Mouse (Mus musculus): ENCODE measurements around the gene Pnpla2. TPM values are rescaled to one million over a fixed set of nuclear protein-coding genes. Genes with fewer than 3 reads are reported as not detected.
A peak's percentile ranks its signal among the peaks of the same experiment; 100 is the strongest.

Gene Pnpla2
- polyA plus RNA-seq, 1 experiment from 2014 or later = 17.6 TPM

DNA sequence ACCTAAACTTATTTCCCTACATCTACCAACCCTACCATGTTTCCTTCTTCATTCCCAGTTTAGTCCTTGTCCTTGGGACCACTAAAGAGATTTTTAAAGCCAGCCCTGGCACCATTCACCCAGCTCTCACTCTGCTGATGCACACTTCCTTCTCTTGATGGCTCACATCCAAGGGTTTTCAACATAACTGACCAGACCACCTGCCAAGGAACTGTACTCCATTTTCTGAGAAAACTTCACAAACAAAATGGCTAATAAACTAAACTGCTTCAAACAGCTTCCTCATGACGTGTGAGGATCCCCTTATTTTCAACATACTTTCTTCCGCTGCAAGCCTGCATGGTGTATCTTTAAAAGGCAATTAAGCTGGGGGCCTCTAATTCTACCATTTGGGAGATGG is 1.4 kb upstream of the Pnpla2 start:
- ATAC-seq (ENCODE audit: insufficient read depth, low FRiP score, low TSS enrichment) (no peak), DNase-seq (ENCODE audit: low spot score) (no peak)
- Histone ChIP-seq H3K4me3 (ENCODE audit: low read depth, low read length) (no peak overlapping the region), H3K27ac (ENCODE audit: low read depth, low read length) (no peak overlapping the region), H3K4me2 (ENCODE audit: low read depth) (no peak overlapping the region), H3K27me3 (ENCODE audit: control insufficient read depth, insufficient read depth, low read length) (no peaks in the 10 kb centered on the region), H3K36me3 (ENCODE audit: control insufficient read depth, insufficient read depth, low read length) (peaks cover 9% of the 10 kb centered on the region), H3K9me3 (ENCODE audit: control insufficient read depth, low read length) (no peaks in the 10 kb centered on the region), H3K9ac (ENCODE audit: low read length) (no peak overlapping the region), H3K4me1 (ENCODE audit: control insufficient read depth, insufficient read depth, low read length) (peaks cover 9% of the 10 kb centered on the region)
- WGBS = 79% methylated on average over 2 of the region's 2 CpGs

DNA sequence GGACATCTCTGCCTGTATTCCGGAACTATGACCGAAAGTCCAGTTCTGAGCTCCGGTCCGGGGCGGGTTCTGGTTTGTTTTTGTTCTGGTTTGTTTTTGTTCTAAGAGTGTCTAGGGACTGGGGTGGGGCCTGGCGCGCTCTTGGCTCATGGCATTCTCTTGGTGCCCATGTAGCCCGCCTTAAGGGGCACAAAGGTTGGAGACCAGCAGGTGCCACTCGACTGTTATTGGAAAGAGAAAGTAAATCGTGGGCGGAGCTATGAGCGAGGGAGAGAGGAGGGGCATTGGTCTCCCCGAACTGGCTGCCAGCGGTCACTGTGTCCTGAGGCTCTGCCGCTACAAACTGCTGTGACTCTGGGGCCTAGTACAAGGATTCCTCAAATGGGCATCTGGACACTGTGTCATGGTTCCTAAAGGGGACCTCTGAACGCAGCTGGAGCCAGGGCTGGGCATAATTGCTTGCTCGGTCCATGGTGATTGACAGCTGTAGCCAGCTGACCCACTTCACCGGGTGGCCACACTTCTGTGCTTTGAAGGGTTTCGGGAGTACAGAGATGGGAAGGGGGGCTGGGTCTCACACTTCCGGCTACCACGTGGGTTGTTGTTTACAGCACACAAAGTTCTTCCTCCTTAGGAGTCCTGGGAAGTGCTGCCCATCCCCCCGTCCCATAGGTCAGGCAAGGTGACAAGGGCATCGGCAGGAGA is 764 bp downstream of the Pnpla2 start:
- Histone ChIP-seq H3K27me3 (ENCODE audit: control insufficient read depth, insufficient read depth, low read length) (peaks cover 11% of the 10 kb centered on the region), H3K9me3 (ENCODE audit: control insufficient read depth, low read length) (no peaks in the 10 kb centered on the region), H3K27ac (ENCODE audit: low read depth, low read length) (peak overlapping the region; percentile 67; the same call in 1 of the 2 replicates), H3K36me3 (ENCODE audit: control insufficient read depth, insufficient read depth, low read length) (peaks cover 5% of the 10 kb centered on the region), H3K9ac (ENCODE audit: low read length) (peak overlapping the region; percentile 62), H3K4me2 (ENCODE audit: low read depth) (peak overlapping the region; percentile 66), H3K4me1 (ENCODE audit: control insufficient read depth, insufficient read depth, low read length) (peaks cover 6% of the 10 kb centered on the region), H3K4me3 (ENCODE audit: low read depth, low read length) (peak overlapping the region; percentile 46)
- DNase-seq (ENCODE audit: low spot score) = peak; percentile 47
- 2% methylated on average over 23 of the region's 23 CpGs for WGBS
- ATAC-seq (ENCODE audit: insufficient read depth, low FRiP score, low TSS enrichment) = peak; percentile 17; the same call in 1 of the 2 replicates

DNA sequence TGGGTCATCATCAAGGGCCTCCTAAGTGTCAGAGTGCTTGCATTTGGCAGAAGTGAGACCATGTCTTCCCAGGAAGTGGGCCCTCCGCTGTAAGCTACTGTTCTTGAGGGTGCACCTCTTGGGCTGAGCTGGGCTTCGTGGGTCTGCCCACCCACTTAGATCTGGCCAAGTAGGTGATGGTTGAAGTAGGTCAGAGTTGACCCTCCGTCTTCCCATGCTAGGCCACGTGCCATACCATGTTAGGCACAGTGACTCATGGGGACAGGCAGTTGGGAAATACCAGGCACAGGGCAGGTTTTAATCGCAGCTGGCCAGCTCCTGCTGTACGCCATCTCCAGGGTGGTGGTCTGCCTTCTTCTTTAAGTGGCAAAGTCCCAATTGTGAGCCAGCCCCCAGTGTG is 1.7 kb downstream of the Pnpla2 start:
- peaks cover 21% of the 10 kb centered on the region for H3K27me3 ChIP-seq (ENCODE audit: control insufficient read depth, insufficient read depth, low read length)
- H3K4me1 ChIP-seq (ENCODE audit: control insufficient read depth, insufficient read depth, low read length) = peaks cover 7% of the 10 kb centered on the region
- H3K9me3 ChIP-seq (ENCODE audit: control insufficient read depth, low read length) = no peaks in the 10 kb centered on the region
- no peak for DNase-seq (ENCODE audit: low spot score)
- no peak overlapping the region for H3K9ac ChIP-seq (ENCODE audit: low read length)
- H3K4me2 ChIP-seq (ENCODE audit: low read depth) = no peak overlapping the region
- no peak overlapping the region for H3K4me3 ChIP-seq (ENCODE audit: low read depth, low read length)
- H3K27ac ChIP-seq (ENCODE audit: low read depth, low read length) = no peak overlapping the region
- peaks cover 2% of the 10 kb centered on the region; the same call in 1 of the 2 replicates for H3K36me3 ChIP-seq (ENCODE audit: control insufficient read depth, insufficient read depth, low read length)
- WGBS = 93% methylated on average over 6 of the region's 6 CpGs
- ATAC-seq (ENCODE audit: insufficient read depth, low FRiP score, low TSS enrichment) = no peak

DNA sequence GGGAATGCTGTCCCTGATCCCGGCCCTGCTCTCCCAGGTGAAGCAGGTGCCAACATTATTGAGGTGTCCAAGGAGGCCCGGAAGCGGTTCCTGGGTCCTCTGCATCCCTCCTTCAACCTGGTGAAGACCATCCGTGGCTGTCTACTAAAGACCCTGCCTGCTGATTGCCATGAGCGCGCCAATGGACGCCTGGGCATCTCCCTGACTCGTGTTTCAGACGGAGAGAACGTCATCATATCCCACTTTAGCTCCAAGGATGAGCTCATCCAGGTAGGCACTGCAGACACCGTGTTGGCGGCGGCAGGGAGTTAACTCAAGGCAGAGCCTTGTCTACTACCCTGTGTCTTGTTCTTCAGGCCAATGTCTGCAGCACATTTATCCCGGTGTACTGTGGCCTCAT is 2.2 kb downstream of the Pnpla2 start:
- Histone ChIP-seq H3K4me3 (ENCODE audit: low read depth, low read length) (no peak overlapping the region), H3K9me3 (ENCODE audit: control insufficient read depth, low read length) (no peaks in the 10 kb centered on the region), H3K27ac (ENCODE audit: low read depth, low read length) (no peak overlapping the region), H3K4me1 (ENCODE audit: control insufficient read depth, insufficient read depth, low read length) (peaks cover 11% of the 10 kb centered on the region), H3K9ac (ENCODE audit: low read length) (no peak overlapping the region), H3K27me3 (ENCODE audit: control insufficient read depth, insufficient read depth, low read length) (peaks cover 26% of the 10 kb centered on the region), H3K36me3 (ENCODE audit: control insufficient read depth, insufficient read depth, low read length) (no peaks in the 10 kb centered on the region), H3K4me2 (ENCODE audit: low read depth) (no peak overlapping the region)
- 92% methylated on average over 14 of the region's 14 CpGs for WGBS
- ATAC-seq (ENCODE audit: insufficient read depth, low FRiP score, low TSS enrichment) = no peak
- no peak for DNase-seq (ENCODE audit: low spot score)

DNA sequence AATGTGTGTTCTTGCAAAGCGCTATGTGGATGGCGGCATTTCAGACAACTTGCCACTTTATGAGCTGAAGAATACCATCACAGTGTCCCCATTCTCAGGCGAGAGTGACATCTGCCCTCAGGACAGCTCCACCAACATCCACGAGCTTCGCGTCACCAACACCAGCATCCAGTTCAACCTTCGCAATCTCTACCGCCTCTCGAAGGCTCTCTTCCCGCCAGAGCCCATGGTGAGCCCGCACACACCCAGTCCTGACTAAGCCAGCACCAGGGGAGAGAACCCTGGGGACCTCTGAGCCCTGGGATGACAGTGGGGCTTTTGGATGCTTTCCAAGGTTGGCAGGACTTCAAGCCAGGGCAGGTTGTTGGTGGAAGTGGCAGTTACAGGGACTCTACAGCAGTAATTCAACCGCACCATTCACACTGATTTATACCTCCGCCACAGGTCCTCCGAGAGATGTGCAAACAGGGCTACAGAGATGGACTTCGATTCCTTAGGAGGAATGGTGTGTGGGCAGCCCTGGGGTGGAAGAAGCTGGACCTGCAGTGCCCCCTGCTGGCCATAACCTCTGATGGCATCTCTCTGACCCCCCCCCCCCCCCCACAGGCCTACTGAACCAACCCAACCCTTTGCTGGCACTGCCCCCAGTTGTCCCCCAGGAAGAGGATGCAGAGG is 3.1 kb downstream of the Pnpla2 start:
- WGBS = 81% methylated on average over 15 of the region's 15 CpGs
- Histone ChIP-seq H3K4me3 (ENCODE audit: low read depth, low read length) (no peak overlapping the region), H3K9me3 (ENCODE audit: control insufficient read depth, low read length) (no peaks in the 10 kb centered on the region), H3K4me1 (ENCODE audit: control insufficient read depth, insufficient read depth, low read length) (peaks cover 11% of the 10 kb centered on the region), H3K27me3 (ENCODE audit: control insufficient read depth, insufficient read depth, low read length) (peaks cover 35% of the 10 kb centered on the region), H3K27ac (ENCODE audit: low read depth, low read length) (no peak overlapping the region), H3K36me3 (ENCODE audit: control insufficient read depth, insufficient read depth, low read length) (no peaks in the 10 kb centered on the region), H3K4me2 (ENCODE audit: low read depth) (no peak overlapping the region), H3K9ac (ENCODE audit: low read length) (no peak overlapping the region)
- DNase-seq (ENCODE audit: low spot score) (peak; percentile 46), ATAC-seq (ENCODE audit: insufficient read depth, low FRiP score, low TSS enrichment) (no peak)

DNA sequence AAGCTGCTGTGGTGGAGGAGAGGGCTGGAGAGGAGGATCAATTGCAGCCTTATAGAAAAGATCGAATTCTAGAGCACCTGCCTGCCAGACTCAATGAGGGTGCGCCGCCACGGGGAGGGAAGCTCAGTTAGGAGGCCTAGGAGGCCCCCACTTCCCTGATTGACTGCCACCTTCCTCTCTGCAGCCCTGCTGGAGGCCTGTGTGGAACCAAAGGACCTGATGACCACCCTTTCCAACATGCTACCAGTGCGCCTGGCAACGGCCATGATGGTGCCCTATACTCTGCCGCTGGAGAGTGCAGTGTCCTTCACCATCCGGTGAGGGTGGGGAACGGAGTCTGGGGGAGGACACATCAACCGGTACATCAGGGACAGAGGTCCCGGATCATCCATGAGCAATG is 3.7 kb downstream of the Pnpla2 start:
- no peak overlapping the region for H3K27ac ChIP-seq (ENCODE audit: low read depth, low read length)
- H3K4me2 ChIP-seq (ENCODE audit: low read depth) = no peak overlapping the region
- peaks cover 11% of the 10 kb centered on the region for H3K4me1 ChIP-seq (ENCODE audit: control insufficient read depth, insufficient read depth, low read length)
- no peak overlapping the region for H3K9ac ChIP-seq (ENCODE audit: low read length)
- no peak overlapping the region for H3K4me3 ChIP-seq (ENCODE audit: low read depth, low read length)
- H3K36me3 ChIP-seq (ENCODE audit: control insufficient read depth, insufficient read depth, low read length) = no peaks in the 10 kb centered on the region
- DNase-seq (ENCODE audit: low spot score) = no peak
- WGBS = 92% methylated on average over 11 of the region's 11 CpGs
- peaks cover 40% of the 10 kb centered on the region for H3K27me3 ChIP-seq (ENCODE audit: control insufficient read depth, insufficient read depth, low read length)
- H3K9me3 ChIP-seq (ENCODE audit: control insufficient read depth, low read length) = no peaks in the 10 kb centered on the region
- no peak for ATAC-seq (ENCODE audit: insufficient read depth, low FRiP score, low TSS enrichment)

DNA sequence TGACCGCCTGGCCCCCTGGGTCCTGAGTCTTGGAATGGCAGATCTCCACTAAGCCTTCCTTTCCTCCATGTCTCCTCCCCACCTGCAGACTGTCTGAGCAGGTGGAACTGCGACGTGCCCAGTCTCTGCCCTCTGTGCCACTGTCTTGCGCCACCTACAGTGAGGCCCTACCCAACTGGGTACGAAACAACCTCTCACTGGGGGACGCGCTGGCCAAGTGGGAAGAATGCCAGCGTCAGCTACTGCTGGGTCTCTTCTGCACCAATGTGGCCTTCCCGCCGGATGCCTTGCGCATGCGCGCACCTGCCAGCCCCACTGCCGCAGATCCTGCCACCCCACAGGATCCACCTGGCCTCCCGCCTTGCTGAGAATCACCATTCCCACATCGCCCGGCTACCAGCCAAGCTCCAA is 4.3 kb downstream of the Pnpla2 start:
- Histone ChIP-seq H3K36me3 (ENCODE audit: control insufficient read depth, insufficient read depth, low read length) (no peaks in the 10 kb centered on the region), H3K4me1 (ENCODE audit: control insufficient read depth, insufficient read depth, low read length) (peaks cover 11% of the 10 kb centered on the region), H3K9ac (ENCODE audit: low read length) (no peak overlapping the region), H3K4me2 (ENCODE audit: low read depth) (no peak overlapping the region), H3K27me3 (ENCODE audit: control insufficient read depth, insufficient read depth, low read length) (peaks cover 46% of the 10 kb centered on the region), H3K4me3 (ENCODE audit: low read depth, low read length) (no peak overlapping the region), H3K9me3 (ENCODE audit: control insufficient read depth, low read length) (no peaks in the 10 kb centered on the region), H3K27ac (ENCODE audit: low read depth, low read length) (no peak overlapping the region)
- ATAC-seq (ENCODE audit: insufficient read depth, low FRiP score, low TSS enrichment) (no peak), DNase-seq (ENCODE audit: low spot score) (no peak)
- WGBS = 91% methylated on average over 17 of the region's 17 CpGs

DNA sequence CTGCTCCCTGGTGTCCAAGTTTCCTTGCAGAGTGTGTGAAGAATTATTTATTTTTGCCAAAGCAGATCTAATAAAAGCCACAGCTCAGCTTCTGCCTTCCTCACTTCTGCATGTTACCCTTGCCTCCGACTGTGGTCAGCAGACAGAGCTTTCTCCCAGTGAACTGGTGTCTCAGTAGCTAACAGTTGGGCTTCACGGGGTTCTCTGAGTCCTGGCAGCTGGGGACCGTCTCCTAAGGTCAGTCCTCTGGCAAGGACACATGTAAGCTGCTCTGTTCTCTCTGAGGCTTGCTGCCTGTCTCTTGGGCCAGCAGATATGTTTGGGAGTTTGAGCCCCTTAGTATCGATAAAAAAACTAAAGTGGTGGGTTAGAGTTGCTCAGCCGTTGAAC is 5.0 kb downstream of the Pnpla2 start:
- no peak overlapping the region for H3K4me2 ChIP-seq (ENCODE audit: low read depth)
- peaks cover 53% of the 10 kb centered on the region for H3K27me3 ChIP-seq (ENCODE audit: control insufficient read depth, insufficient read depth, low read length)
- DNase-seq (ENCODE audit: low spot score) = no peak

More for the DNA sequence above, 5.0 kb downstream of the Pnpla2 start:
- H3K9me3 ChIP-seq (ENCODE audit: control insufficient read depth, low read length) = no peaks in the 10 kb centered on the region
- H3K9ac ChIP-seq (ENCODE audit: low read length) = no peak overlapping the region
- 82% methylated on average over 5 of the region's 5 CpGs for WGBS
- no peaks in the 10 kb centered on the region for H3K36me3 ChIP-seq (ENCODE audit: control insufficient read depth, insufficient read depth, low read length)
- no peak overlapping the region for H3K4me3 ChIP-seq (ENCODE audit: low read depth, low read length)
- ATAC-seq (ENCODE audit: insufficient read depth, low FRiP score, low TSS enrichment) = no peak
- H3K4me1 ChIP-seq (ENCODE audit: control insufficient read depth, insufficient read depth, low read length) = peaks cover 11% of the 10 kb centered on the region
- no peak overlapping the region for H3K27ac ChIP-seq (ENCODE audit: low read depth, low read length)
